Mouse (Mus musculus): ENCODE data around the gene Dner. TPM values are rescaled to one million over a fixed set of nuclear protein-coding genes. Genes with fewer than 3 reads are reported as not detected.

The Dner gene
- total and polyA plus RNA-seq, 2 experiments from 2014 or later, result 322 to 331 TPM

DNA sequence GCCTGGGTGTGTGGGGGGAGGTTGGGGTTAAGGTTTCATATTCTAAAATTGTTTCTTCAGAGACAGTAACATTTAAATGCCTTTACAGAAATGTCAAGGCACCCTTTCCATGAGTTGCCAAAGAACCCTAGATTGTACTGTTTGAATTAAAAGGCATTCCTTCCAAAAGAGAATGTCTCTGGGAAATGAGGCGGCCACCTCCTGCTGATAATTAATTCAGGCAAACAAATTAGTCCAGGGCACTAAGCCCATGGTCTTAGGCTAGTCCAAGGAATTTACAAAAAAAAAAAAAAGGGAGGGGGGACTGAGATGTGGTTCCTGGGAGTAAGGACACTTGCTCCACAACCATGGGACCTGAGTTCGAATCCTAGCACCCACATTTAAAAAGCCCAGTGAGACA lies 273.1 kb downstream of the Dner start:
- DNase-seq (ENCODE audit: low spot score) (peak; percentile 30), ATAC-seq (no peak)
- Histone ChIP-seq H3K4me3 (ENCODE audit: low read length) (no peak overlapping the region), H3K36me3 (ENCODE audit: insufficient read depth, low read length) (no peaks in the 10 kb centered on the region), H3K27ac (no peak overlapping the region), H3K4me2 (ENCODE audit: low read depth, low read length) (no peak overlapping the region), H3K9me3 (ENCODE audit: low read length) (no peaks in the 10 kb centered on the region), H3K4me1 (ENCODE audit: insufficient read depth, low read length) (no peaks in the 10 kb centered on the region), H3K9ac (replicated peaks; ENCODE audit: low read length) (no peak overlapping the region), H3K27me3 (ENCODE audit: insufficient read depth, low read length) (no peaks in the 10 kb centered on the region)
- WGBS, result 52% methylated on average over 2 of the region's 2 CpGs
- no peak for TF ChIP-seq CTCF (IDR thresholded peaks at IDR 0.05; ENCODE audit: low read depth)

DNA sequence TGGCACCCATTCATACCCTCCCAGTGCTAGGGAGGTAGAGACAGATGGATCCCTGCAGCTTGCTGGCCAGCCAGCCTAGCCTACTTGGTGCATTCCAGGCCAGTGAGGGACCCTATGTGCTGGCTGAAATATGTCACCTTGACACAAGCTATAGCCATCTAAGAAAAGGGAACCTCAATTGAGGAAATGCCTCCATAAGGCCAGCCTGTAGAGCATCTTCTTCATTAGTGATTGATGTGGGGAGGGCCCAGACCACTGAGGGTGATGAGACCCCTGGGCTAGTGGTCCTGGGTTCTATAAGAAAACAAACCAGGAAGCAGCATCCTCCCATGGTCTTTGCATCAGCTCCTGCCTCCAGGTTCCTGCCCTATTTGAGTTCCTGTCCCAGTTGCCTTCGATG lies 274.2 kb downstream of the Dner start:
- ATAC-seq, result no peak
- TF ChIP-seq CTCF (IDR thresholded peaks at IDR 0.05; ENCODE audit: low read depth), result no peak
- Histone ChIP-seq H3K4me2 (ENCODE audit: low read depth, low read length) (no peak overlapping the region), H3K27ac (no peak overlapping the region), H3K27me3 (ENCODE audit: insufficient read depth, low read length) (no peaks in the 10 kb centered on the region), H3K9ac (replicated peaks; ENCODE audit: low read length) (no peak overlapping the region), H3K36me3 (ENCODE audit: insufficient read depth, low read length) (no peaks in the 10 kb centered on the region), H3K4me1 (ENCODE audit: insufficient read depth, low read length) (no peaks in the 10 kb centered on the region), H3K9me3 (ENCODE audit: low read length) (no peaks in the 10 kb centered on the region), H3K4me3 (ENCODE audit: low read length) (no peak overlapping the region)
- 79% methylated on average over 1 of the region's 1 CpGs for WGBS
- DNase-seq (ENCODE audit: low spot score), result no peak

DNA sequence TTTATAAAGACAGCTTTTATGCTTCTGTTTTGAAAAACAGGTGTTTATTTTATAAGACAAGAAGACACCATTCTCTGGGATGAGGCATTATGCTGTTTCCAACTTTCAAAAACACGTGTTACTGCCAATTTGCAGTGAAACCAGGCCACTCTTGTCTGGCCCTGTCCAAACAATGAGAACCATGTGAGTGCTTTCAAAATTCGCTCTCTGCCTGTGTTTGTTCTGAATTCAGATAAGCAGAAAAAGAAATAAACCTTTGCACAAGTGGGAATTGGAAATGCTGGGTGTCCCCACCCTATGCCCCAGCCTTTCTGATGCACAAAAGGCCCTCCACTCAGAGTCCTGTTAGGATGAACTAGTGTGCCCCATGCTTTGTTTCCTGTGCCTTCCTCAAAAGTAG lies 276.6 kb downstream of the Dner start:
- H3K9ac ChIP-seq (replicated peaks; ENCODE audit: low read length), result no peak overlapping the region
- H3K36me3 ChIP-seq (ENCODE audit: insufficient read depth, low read length), result no peaks in the 10 kb centered on the region
- no peaks in the 10 kb centered on the region for H3K27me3 ChIP-seq (ENCODE audit: insufficient read depth, low read length)
- no peak overlapping the region for H3K27ac ChIP-seq
- H3K4me2 ChIP-seq (ENCODE audit: low read depth, low read length), result no peak overlapping the region
- H3K4me3 ChIP-seq (ENCODE audit: low read length), result no peak overlapping the region
- TF ChIP-seq CTCF (IDR thresholded peaks at IDR 0.05; ENCODE audit: low read depth), result no peak
- DNase-seq (ENCODE audit: low spot score), result no peak
- 46% methylated on average over 2 of the region's 2 CpGs for WGBS
- H3K4me1 ChIP-seq (ENCODE audit: insufficient read depth, low read length), result no peaks in the 10 kb centered on the region
- ATAC-seq, result no peak
- no peaks in the 10 kb centered on the region for H3K9me3 ChIP-seq (ENCODE audit: low read length)

DNA sequence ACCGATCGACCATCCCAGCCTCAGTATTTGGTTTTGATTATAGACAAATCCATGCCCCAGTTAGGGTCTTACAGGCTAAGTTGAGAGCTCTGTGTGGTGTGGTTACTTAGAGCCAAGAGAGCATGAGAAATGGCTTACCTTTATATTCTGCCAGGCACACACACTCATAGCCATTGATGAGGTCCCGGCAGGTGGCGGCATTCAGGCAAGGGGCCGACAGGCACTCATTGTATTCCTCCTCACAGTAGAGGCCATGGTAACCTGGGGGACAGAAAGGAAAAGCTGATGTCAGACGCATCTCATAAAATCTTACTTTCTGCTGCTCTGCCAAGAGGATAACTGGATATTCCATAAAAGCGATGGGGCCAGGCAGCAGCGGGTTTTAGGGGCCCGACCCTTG lies 277.5 kb downstream of the Dner start:
- no peaks in the 10 kb centered on the region for H3K4me1 ChIP-seq (ENCODE audit: insufficient read depth, low read length)
- DNase-seq (ENCODE audit: low spot score) (no peak), ATAC-seq (no peak)
- WGBS, result 29% methylated on average over 9 of the region's 9 CpGs
- peak; percentile 28 for TF ChIP-seq CTCF (IDR thresholded peaks at IDR 0.05; ENCODE audit: low read depth)
- no peak overlapping the region for H3K4me2 ChIP-seq (ENCODE audit: low read depth, low read length)
- H3K36me3 ChIP-seq (ENCODE audit: insufficient read depth, low read length), result no peaks in the 10 kb centered on the region
- no peak overlapping the region for H3K27ac ChIP-seq
- H3K4me3 ChIP-seq (ENCODE audit: low read length), result no peak overlapping the region
- H3K9ac ChIP-seq (replicated peaks; ENCODE audit: low read length), result no peak overlapping the region
- H3K27me3 ChIP-seq (ENCODE audit: insufficient read depth, low read length), result no peaks in the 10 kb centered on the region
- H3K9me3 ChIP-seq (ENCODE audit: low read length), result no peaks in the 10 kb centered on the region

DNA sequence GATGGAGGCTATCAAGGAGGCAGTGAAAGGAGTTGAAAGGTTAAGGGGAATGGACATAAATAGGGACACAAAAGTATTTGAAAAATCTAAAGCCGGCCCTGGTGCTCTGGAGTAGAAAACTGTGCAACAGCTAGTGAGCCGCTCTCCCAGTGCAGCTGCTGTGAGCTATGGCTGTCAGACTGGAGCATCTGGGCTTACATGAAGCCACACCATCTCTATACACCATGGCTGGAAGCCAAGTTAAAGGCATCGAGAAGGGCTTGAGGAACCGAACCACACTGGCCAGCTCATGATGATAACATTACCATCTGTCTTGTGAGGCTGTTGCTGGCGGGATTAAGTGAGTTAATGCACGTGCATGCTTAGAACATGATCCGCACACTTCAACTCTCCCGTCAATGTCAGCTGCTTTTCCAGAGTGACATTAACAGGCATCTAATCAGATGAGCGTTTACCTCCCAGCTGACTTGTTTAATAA lies 278.2 kb downstream of the Dner start:
- 47% methylated on average over 9 of the region's 9 CpGs for WGBS
- no peaks in the 10 kb centered on the region for H3K36me3 ChIP-seq (ENCODE audit: insufficient read depth, low read length)
- peak; percentile 35 for DNase-seq (ENCODE audit: low spot score)
- peak; percentile 34; the same call in 1 of the 2 replicates for ATAC-seq
- no peaks in the 10 kb centered on the region for H3K4me1 ChIP-seq (ENCODE audit: insufficient read depth, low read length)
- no peak overlapping the region for H3K27ac ChIP-seq
- H3K4me3 ChIP-seq (ENCODE audit: low read length), result no peak overlapping the region
- TF ChIP-seq CTCF (IDR thresholded peaks at IDR 0.05; ENCODE audit: low read depth), result no peak
- 0 out of 2 replicates have a peak, but pooled peaks cover 3% of the 10 kb centered on the region for H3K9me3 ChIP-seq (ENCODE audit: low read length)
- no peak overlapping the region for H3K9ac ChIP-seq (replicated peaks; ENCODE audit: low read length)
- H3K27me3 ChIP-seq (ENCODE audit: insufficient read depth, low read length), result no peaks in the 10 kb centered on the region
- no peak overlapping the region for H3K4me2 ChIP-seq (ENCODE audit: low read depth, low read length)

DNA sequence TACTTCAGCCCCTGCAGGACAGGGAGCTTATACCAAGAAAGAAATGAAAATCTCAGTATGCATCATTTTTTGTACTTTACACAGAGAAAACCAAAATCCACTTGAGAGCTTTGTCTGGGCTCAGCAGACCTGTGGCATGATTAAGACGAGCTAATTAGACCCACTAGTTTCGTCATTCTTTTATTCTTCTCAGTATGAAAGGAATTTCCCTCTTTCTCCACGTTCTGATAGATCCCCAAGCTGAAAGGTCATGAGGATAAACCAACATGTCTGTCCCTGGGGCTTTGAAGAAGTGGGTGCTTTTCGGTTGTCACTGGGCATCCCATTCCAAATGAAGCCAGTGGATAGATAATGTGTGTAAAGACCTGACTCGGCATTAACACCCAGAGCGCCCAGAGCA lies 278.7 kb downstream of the Dner start:
- Histone ChIP-seq H3K9me3 (ENCODE audit: low read length) (0 out of 2 replicates have a peak, but pooled peaks cover 3% of the 10 kb centered on the region), H3K4me1 (ENCODE audit: insufficient read depth, low read length) (no peaks in the 10 kb centered on the region), H3K9ac (replicated peaks; ENCODE audit: low read length) (no peak overlapping the region), H3K36me3 (ENCODE audit: insufficient read depth, low read length) (no peaks in the 10 kb centered on the region), H3K27me3 (ENCODE audit: insufficient read depth, low read length) (no peaks in the 10 kb centered on the region), H3K4me2 (ENCODE audit: low read depth, low read length) (no peak overlapping the region), H3K27ac (no peak overlapping the region), H3K4me3 (ENCODE audit: low read length) (no peak overlapping the region)
- WGBS, result 50% methylated on average over 6 of the region's 6 CpGs
- ATAC-seq (no peak), DNase-seq (ENCODE audit: low spot score) (no peak)
- no peak for TF ChIP-seq CTCF (IDR thresholded peaks at IDR 0.05; ENCODE audit: low read depth)

DNA sequence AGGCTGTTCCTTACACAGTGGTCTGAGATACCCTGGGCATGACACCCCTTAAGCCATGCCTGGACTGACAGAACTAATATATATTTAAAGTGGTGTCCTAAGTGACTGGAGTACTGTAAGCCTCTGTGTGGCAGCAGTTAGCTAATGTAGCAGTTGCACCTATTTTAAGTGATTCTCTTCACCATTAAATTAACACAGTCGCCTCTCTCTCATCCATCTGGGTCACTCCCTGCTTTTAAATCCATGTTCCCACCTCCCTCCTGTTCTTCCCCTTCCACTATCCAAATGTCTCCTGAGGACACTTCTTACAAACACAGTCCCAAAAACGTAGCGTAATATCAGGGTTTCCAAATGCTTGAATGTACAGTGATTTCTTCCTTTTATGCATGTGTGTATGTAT lies 281.6 kb downstream of the Dner start:
- Histone ChIP-seq H3K27ac (no peak overlapping the region), H3K4me3 (ENCODE audit: low read length) (no peak overlapping the region), H3K4me2 (ENCODE audit: low read depth, low read length) (no peak overlapping the region), H3K4me1 (ENCODE audit: insufficient read depth, low read length) (no peaks in the 10 kb centered on the region), H3K9ac (replicated peaks; ENCODE audit: low read length) (no peak overlapping the region), H3K9me3 (ENCODE audit: low read length) (0 out of 2 replicates have a peak, but pooled peaks cover 3% of the 10 kb centered on the region), H3K36me3 (ENCODE audit: insufficient read depth, low read length) (no peaks in the 10 kb centered on the region), H3K27me3 (ENCODE audit: insufficient read depth, low read length) (no peaks in the 10 kb centered on the region)
- no peak for TF ChIP-seq CTCF (IDR thresholded peaks at IDR 0.05; ENCODE audit: low read depth)
- DNase-seq (ENCODE audit: low spot score) (no peak), ATAC-seq (no peak)
- WGBS, result 89% methylated on average over 3 of the region's 3 CpGs

Measured in hindbrain, postnatal 0 days (tissue).